In genomic region chr8:128180214-128180613, GRCm38 (mm10) we compare ENCODE assay signal across 16 mouse cellular contexts.
"Had no signal": no experiment of that assay in that cellular context is flagged by ENCODE, and none has a peak within 500 bp of the region (broad histone marks: within the 10 kb centered on the region; RNA-seq: fewer than 3 reads in every experiment).

No protein-coding gene starts in this region.

- H3K36me3 ChIP-seq: liver, embryonic 13.5 days; midbrain, embryonic 12.5 days; stomach, embryonic 15.5 days had no signal

- H3K4me1 ChIP-seq: liver, embryonic 13.5 days; midbrain, embryonic 12.5 days; stomach, embryonic 15.5 days had no signal

- H3K27ac ChIP-seq: kidney, postnatal 0 days; layer of hippocampus, adult 2 months; left cerebral cortex, adult 2 months; liver, embryonic 13.5 days; midbrain, embryonic 12.5 days; stomach, embryonic 15.5 days had no signal

- DNase-seq: kidney, adult 2 months; kidney, postnatal 25 days; layer of hippocampus, adult 9-11 months; liver, embryonic 13.5 days; lung, adult 2 months; lung, postnatal 14 days; lung, postnatal 4 days; retina, postnatal 1 day; right cerebral cortex, postnatal 25 days; spleen, adult 18-20 months; thymus, postnatal 25 days had no signal

- H3K9me3 ChIP-seq: liver, embryonic 13.5 days; midbrain, embryonic 12.5 days; stomach, embryonic 15.5 days had no signal

- H3K4me2 ChIP-seq: liver, embryonic 13.5 days; midbrain, embryonic 12.5 days; stomach, embryonic 15.5 days had no signal

- H3K9ac ChIP-seq: liver, embryonic 13.5 days; midbrain, embryonic 12.5 days; stomach, embryonic 15.5 days had no signal

- H3K4me3 ChIP-seq: layer of hippocampus, adult 2 months; left cerebral cortex, adult 2 months; liver, embryonic 13.5 days; midbrain, embryonic 12.5 days; stomach, embryonic 15.5 days had no signal

- H3K27me3 ChIP-seq: liver, embryonic 13.5 days; midbrain, embryonic 12.5 days; stomach, embryonic 15.5 days had no signal
